28 mouse cellular contexts compared by ENCODE assay signal in genomic region chr5:77568121-77568520, GRCm38 (mm10).
A peak's percentile ranks its signal among the peaks of the same experiment; 100 is the strongest.
DNase-seq lines count a peak whose midpoint lies in the region; ATAC-seq and TF ChIP-seq lines count a peak whose summit lies in the region.
"Had no signal": no experiment of that assay in that cellular context is flagged by ENCODE, and none has a peak within 500 bp of the region (broad histone marks: within the 10 kb centered on the region; RNA-seq: fewer than 3 reads in every experiment).

No protein-coding gene starts in this region.

- peak; percentile 94 for DNase-seq in heart, adult 11 months
- no peak for DNase-seq in heart, embryonic 10.5 days (ENCODE audit: low spot score)
- DNase-seq in lung, postnatal 10 days: peak; percentile 39
- no peak for DNase-seq in lung, adult 18-20 months
- peak; percentile 45 for DNase-seq in Muller cell, postnatal 12 days (ENCODE audit: inconsistent ontology term)
- peak; percentile 27 for DNase-seq in telencephalon, adult 2 months (ENCODE audit: low read depth, low spot score)
- no peak for DNase-seq in forebrain, postnatal 0 days
- DNase-seq: adrenal gland, postnatal 14 days; cerebellum, adult 18-20 months; cerebellum, postnatal 10 days; gastrocnemius, postnatal 25 days; kidney, adult 2 months; kidney, postnatal 4 days; spleen, adult 18-20 months; thymus, postnatal 4 days had no signal

- H3K27ac ChIP-seq in heart, embryonic 10.5 days: no peak overlapping the region
- no peak overlapping the region for H3K27ac ChIP-seq in forebrain, postnatal 0 days (ENCODE audit: low read depth, low read length)
- H3K27ac ChIP-seq: embryonic facial prominence, embryonic 10.5 days; embryonic facial prominence, embryonic 15.5 days; forebrain, embryonic 12.5 days; heart, adult 2 months; limb, embryonic 13.5 days; midbrain, embryonic 10.5 days; midbrain, embryonic 15.5 days; neural tube, embryonic 15.5 days had no signal

- H3K4me3 ChIP-seq in heart, embryonic 10.5 days: no peak overlapping the region
- H3K4me3 ChIP-seq in forebrain, postnatal 0 days (ENCODE audit: low read depth, low read length): no peak overlapping the region
- H3K4me3 ChIP-seq: embryonic facial prominence, embryonic 10.5 days; embryonic facial prominence, embryonic 15.5 days; forebrain, embryonic 12.5 days; heart, adult 2 months; limb, embryonic 13.5 days; midbrain, embryonic 10.5 days; midbrain, embryonic 15.5 days; neural tube, embryonic 15.5 days had no signal

- TF ChIP-seq CTCF in forebrain, postnatal 0 days (IDR thresholded peaks at IDR 0.05; ENCODE audit: low read depth): no peak

- no peak for ATAC-seq in forebrain, postnatal 0 days
- ATAC-seq: hindbrain, embryonic 16.5 days; lung, postnatal 0 days; midbrain, embryonic 15.5 days; Patski had no signal

- H3K36me3 ChIP-seq in heart, embryonic 10.5 days: no peaks in the 10 kb centered on the region
- H3K36me3 ChIP-seq in forebrain, postnatal 0 days (ENCODE audit: insufficient read depth): no peaks in the 10 kb centered on the region
- H3K36me3 ChIP-seq: embryonic facial prominence, embryonic 10.5 days; embryonic facial prominence, embryonic 15.5 days; forebrain, embryonic 12.5 days; G1E; limb, embryonic 13.5 days; midbrain, embryonic 10.5 days; midbrain, embryonic 15.5 days; neural tube, embryonic 15.5 days had no signal

- no peaks in the 10 kb centered on the region for H3K27me3 ChIP-seq in heart, embryonic 10.5 days (ENCODE audit: insufficient read depth, poor library complexity, severe bottlenecking)
- no peaks in the 10 kb centered on the region for H3K27me3 ChIP-seq in forebrain, postnatal 0 days (ENCODE audit: insufficient read depth, low read length)
- H3K27me3 ChIP-seq: embryonic facial prominence, embryonic 15.5 days; forebrain, embryonic 12.5 days; limb, embryonic 13.5 days; midbrain, embryonic 15.5 days; neural tube, embryonic 15.5 days; Patski had no signal

- no peak overlapping the region for H3K4me2 ChIP-seq in forebrain, postnatal 0 days (ENCODE audit: low read depth)
- H3K4me2 ChIP-seq: embryonic facial prominence, embryonic 15.5 days; forebrain, embryonic 12.5 days; limb, embryonic 13.5 days; liver, embryonic 11.5 days; midbrain, embryonic 15.5 days; neural tube, embryonic 15.5 days had no signal

- no peaks in the 10 kb centered on the region for H3K9me3 ChIP-seq in heart, embryonic 10.5 days
- no peaks in the 10 kb centered on the region for H3K9me3 ChIP-seq in forebrain, postnatal 0 days (ENCODE audit: low read length)
- H3K9me3 ChIP-seq: embryonic facial prominence, embryonic 15.5 days; forebrain, embryonic 12.5 days; limb, embryonic 13.5 days; midbrain, embryonic 10.5 days; midbrain, embryonic 15.5 days; neural tube, embryonic 15.5 days had no signal

- 72% methylated on average over 5 of the region's 5 CpGs for whole genome bisulfite sequencing in heart, embryonic 10.5 days
- WGBS in forebrain, postnatal 0 days: 50% methylated on average over 5 of the region's 5 CpGs

- 0 out of 2 replicates have a peak, but pooled peaks cover 4% of the 10 kb centered on the region for H3K4me1 ChIP-seq in heart, embryonic 10.5 days
- no peaks in the 10 kb centered on the region for H3K4me1 ChIP-seq in forebrain, postnatal 0 days (ENCODE audit: insufficient read depth)
- H3K4me1 ChIP-seq: embryonic facial prominence, embryonic 10.5 days; embryonic facial prominence, embryonic 15.5 days; forebrain, embryonic 12.5 days; limb, embryonic 13.5 days; midbrain, embryonic 10.5 days; midbrain, embryonic 15.5 days had no signal

- no peak overlapping the region for H3K9ac ChIP-seq in forebrain, postnatal 0 days
- H3K9ac ChIP-seq: embryonic facial prominence, embryonic 15.5 days; forebrain, embryonic 12.5 days; limb, embryonic 13.5 days; midbrain, embryonic 15.5 days; neural tube, embryonic 15.5 days had no signal

Comparison
In these comparisons a context has a peak if more than half of its experiments do, and no peak if none do; other contexts are left out.
1. DNase-seq: peak in heart, adult 11 months (single experiment), lung, postnatal 10 days (single experiment), Muller cell, postnatal 12 days (single experiment) and telencephalon, adult 2 months (single experiment); none in heart, embryonic 10.5 days (single experiment), lung, adult 18-20 months (0 of 2) and forebrain, postnatal 0 days (single experiment).